Mouse (Mus musculus): ENCODE results near the gene Gm20721. TPM values are rescaled to one million over a fixed set of nuclear protein-coding genes. Genes with fewer than 3 reads are reported as not detected.
A peak's percentile ranks its signal among the peaks of the same experiment; 100 is the strongest.

Gm20721 gene
- total RNA-seq, 1 experiment, result 17.7 TPM

DNA sequence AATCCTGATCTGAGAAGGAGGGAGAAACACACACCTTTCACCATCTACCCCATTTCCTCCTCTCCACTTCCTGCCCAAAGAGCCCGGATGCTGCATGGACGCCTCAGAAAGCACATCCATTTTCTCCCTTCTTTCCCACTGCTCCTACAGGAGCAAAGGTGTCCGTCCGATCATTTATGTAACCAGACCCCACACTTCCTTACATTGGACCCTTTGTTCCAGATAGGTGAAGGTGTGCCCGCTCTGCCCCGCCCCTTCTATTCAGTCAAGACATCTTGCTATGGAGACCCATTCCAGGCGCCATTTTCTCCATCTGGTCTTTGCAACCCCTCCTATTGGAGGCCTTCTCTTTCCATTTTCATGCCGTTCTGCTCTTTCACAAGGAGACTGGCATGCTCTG lies 52.1 kb downstream of the Gm20721 start:
- peak overlapping the region; percentile 83 to 94 for H3K4me3 ChIP-seq (ENCODE audit: insufficient read depth in 1 of 2, low read depth in 1 of 2, low read length in 2 of 2, poor library complexity in 1 of 2, severe bottlenecking in 1 of 2)
- TF ChIP-seq ZNF384 (IDR thresholded peaks at IDR 0.05; ENCODE audit: low read depth, low read length) (no peak), ZC3H11A (IDR thresholded peaks at IDR 0.05; ENCODE audit: borderline replicate concordance, low read depth, low read length) (no peak), MAFK (IDR thresholded peaks at IDR 0.05; ENCODE audit: insufficient read depth, low read depth, low read length) (no peak), CHD2 (IDR thresholded peaks at IDR 0.05; ENCODE audit: low read depth, low read length) (no peak), HCFC1 (IDR thresholded peaks at IDR 0.05; ENCODE audit: borderline replicate concordance, insufficient read depth, low read length) (no peak)
- in situ Hi-C loops (cut with MboI; ENCODE audit: low sequenced_read_pairs in 2 of 2, unreplicated experiment in 2 of 2), result loop anchor here in 1 of 2 experiments (25.0 kb wide), 1 partner anchor 707 kb away; the partner anchor contains the start of gene Ankrd60
- no peak for DNase-seq (ENCODE audit: low read depth, low spot score)
- peak overlapping the region; percentile 79; the same call in 1 of the 2 replicates for H3K27ac ChIP-seq (ENCODE audit: insufficient read depth, low read depth, low read length, poor library complexity, severe bottlenecking)
- peaks cover 27% of the 10 kb centered on the region for H3K36me3 ChIP-seq (ENCODE audit: control insufficient read depth, insufficient read depth, low read length, poor library complexity, severe bottlenecking)
- H3K9ac ChIP-seq (ENCODE audit: insufficient read depth, low read depth, low read length, poor library complexity, severe bottlenecking), result peak overlapping the region; percentile 99
- H3K4me1 ChIP-seq (ENCODE audit: control insufficient read depth in 2 of 2, insufficient read depth in 2 of 2, low read length in 2 of 2, poor library complexity in 1 of 2), result peaks cover 0 to 3% of the 10 kb centered on the region in 2 experiments; a peak in 1 of 4 replicates
- no peaks in the 10 kb centered on the region for H3K9me3 ChIP-seq (ENCODE audit: control insufficient read depth, insufficient read depth, low read depth, low read length)

DNA sequence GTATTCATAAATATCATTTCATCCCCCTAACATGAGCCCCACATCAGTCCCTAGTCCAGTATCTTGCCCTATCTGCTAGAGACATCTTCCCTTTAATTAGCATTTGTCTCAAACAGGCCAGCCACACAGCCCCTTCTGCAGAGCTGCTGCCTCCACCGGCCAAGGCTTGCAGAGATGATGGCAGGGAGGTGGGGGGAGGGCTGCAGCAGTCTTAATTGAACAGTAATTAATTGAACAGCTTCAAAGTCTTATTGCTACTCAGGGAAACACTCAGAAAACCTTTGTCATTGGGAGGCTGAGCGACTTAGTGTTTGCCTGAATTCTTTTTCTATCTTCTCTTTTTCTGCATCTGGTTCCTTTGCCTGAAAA lies 54.9 kb downstream of the Gm20721 start:
- H3K4me1 ChIP-seq (ENCODE audit: control insufficient read depth in 2 of 2, insufficient read depth in 2 of 2, low read length in 2 of 2, poor library complexity in 1 of 2), result peaks cover 4 to 10% of the 10 kb centered on the region in 2 experiments; a peak in 3 of 4 replicates
- H3K9me3 ChIP-seq (ENCODE audit: control insufficient read depth, insufficient read depth, low read depth, low read length), result no peaks in the 10 kb centered on the region
- TF ChIP-seq CHD2 (IDR thresholded peaks at IDR 0.05; ENCODE audit: low read depth, low read length), result no peak
- in situ Hi-C loops (cut with MboI; ENCODE audit: low sequenced_read_pairs in 2 of 2, unreplicated experiment in 2 of 2), result loop anchor here in 1 of 2 experiments (25.0 kb wide), 1 partner anchor 704 kb away; the partner anchor contains the start of gene Ankrd60
- no peak overlapping the region for H3K27ac ChIP-seq (ENCODE audit: insufficient read depth, low read depth, low read length, poor library complexity, severe bottlenecking)
- H3K4me3 ChIP-seq (ENCODE audit: insufficient read depth in 1 of 2, low read depth in 1 of 2, low read length in 2 of 2, poor library complexity in 1 of 2, severe bottlenecking in 1 of 2), result peak overlapping the region in 1 of 2 experiments; percentile 19; a peak in 1 of 4 replicates
- peaks cover 31% of the 10 kb centered on the region for H3K36me3 ChIP-seq (ENCODE audit: control insufficient read depth, insufficient read depth, low read length, poor library complexity, severe bottlenecking)
- no peak overlapping the region for H3K9ac ChIP-seq (ENCODE audit: insufficient read depth, low read depth, low read length, poor library complexity, severe bottlenecking)
- no peak for DNase-seq (ENCODE audit: low read depth, low spot score)

DNA sequence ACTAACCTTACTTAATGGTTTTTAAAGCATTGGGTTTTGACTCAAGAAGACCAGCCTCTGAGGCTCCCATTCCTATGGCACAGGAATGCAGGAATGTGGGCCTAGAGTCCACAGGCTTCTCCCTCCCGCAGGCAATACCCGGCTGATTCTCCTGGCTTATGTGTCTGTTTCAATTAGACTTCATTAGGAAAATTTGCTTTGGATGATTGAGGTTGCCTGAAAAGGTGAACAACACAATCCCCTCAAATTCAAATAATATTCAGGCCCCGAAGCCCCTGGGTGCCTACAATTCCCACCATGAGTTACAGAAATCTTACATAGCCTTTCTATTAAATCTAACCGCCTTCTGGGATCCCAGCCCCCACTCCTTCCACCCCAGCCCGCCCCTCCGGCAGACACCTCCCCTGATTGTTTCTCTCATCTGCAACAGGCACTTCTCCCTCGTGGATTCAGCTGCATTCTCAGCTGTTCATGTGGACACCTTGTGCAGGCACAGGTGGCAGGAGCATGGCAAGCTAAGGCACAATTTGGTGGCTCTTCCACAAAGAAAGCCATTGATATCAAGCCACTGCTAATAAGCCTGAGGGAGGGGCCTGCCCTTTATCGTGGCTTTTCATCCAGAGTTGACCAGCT lies 55.4 kb downstream of the Gm20721 start:
- no peak for DNase-seq (ENCODE audit: low read depth, low spot score)

DNA sequence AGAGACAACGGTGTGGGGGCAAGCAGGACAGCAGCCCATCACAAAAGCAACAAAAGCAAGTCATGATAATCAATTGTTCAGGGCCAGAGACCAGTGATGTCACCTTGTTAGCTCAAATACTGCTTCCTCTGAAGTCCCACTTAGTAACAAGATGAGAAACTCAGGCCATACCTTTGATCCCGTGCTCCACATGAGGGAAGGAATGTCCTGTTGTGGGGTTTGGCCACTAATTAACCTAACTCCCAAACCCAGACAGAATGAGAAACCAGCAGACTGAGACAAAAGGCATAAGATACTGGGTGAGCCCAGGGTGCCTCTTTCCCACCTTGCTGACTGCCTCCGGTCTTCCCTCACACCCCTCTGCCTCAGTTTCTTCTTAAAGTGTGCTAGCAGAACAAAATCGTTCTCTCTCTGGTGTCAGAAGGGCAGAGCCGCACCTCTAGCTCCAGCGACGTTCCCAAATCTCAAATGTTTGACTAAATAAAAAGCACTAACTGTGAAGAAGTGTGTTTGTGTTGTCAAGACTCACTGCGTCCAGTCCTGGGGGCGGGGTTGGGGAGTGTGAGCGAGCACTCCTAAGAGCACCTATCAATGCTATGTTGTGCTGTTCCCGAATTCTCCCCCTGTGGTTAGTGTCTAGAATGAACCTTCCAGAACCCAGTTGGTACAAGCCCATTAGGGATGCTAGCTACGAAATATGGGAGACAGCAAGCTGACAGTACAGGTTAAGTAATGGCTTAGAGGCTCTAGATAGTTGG lies 57.7 kb downstream of the Gm20721 start:
- H3K9me3 ChIP-seq (ENCODE audit: control insufficient read depth, insufficient read depth, low read depth, low read length), result no peaks in the 10 kb centered on the region
- peaks cover 40% of the 10 kb centered on the region for H3K36me3 ChIP-seq (ENCODE audit: control insufficient read depth, insufficient read depth, low read length, poor library complexity, severe bottlenecking)
- H3K27ac ChIP-seq (ENCODE audit: insufficient read depth, low read depth, low read length, poor library complexity, severe bottlenecking), result peak overlapping the region; percentile 14

More for the DNA sequence above, 55.4 kb downstream of the Gm20721 start:
- peaks cover 34% of the 10 kb centered on the region for H3K36me3 ChIP-seq (ENCODE audit: control insufficient read depth, insufficient read depth, low read length, poor library complexity, severe bottlenecking)
- H3K9ac ChIP-seq (ENCODE audit: insufficient read depth, low read depth, low read length, poor library complexity, severe bottlenecking), result no peak overlapping the region
- in situ Hi-C loops (cut with MboI; ENCODE audit: low sequenced_read_pairs in 2 of 2, unreplicated experiment in 2 of 2), result loop anchor here in 1 of 2 experiments (25.0 kb wide), 1 partner anchor 704 kb away; the partner anchor contains the start of gene Ankrd60
- peaks cover 4 to 12% of the 10 kb centered on the region in 2 experiments; a peak in 3 of 4 replicates for H3K4me1 ChIP-seq (ENCODE audit: control insufficient read depth in 2 of 2, insufficient read depth in 2 of 2, low read length in 2 of 2, poor library complexity in 1 of 2)
- TF ChIP-seq ZNF384 (IDR thresholded peaks at IDR 0.05; ENCODE audit: low read depth, low read length) (no peak), ZC3H11A (IDR thresholded peaks at IDR 0.05; ENCODE audit: borderline replicate concordance, low read depth, low read length) (no peak), HCFC1 (IDR thresholded peaks at IDR 0.05; ENCODE audit: borderline replicate concordance, insufficient read depth, low read length) (no peak), CHD2 (IDR thresholded peaks at IDR 0.05; ENCODE audit: low read depth, low read length) (no peak), MAFK (IDR thresholded peaks at IDR 0.05; ENCODE audit: insufficient read depth, low read depth, low read length) (no peak)
- peak overlapping the region in 1 of 2 experiments; percentile 19; a peak in 1 of 4 replicates for H3K4me3 ChIP-seq (ENCODE audit: insufficient read depth in 1 of 2, low read depth in 1 of 2, low read length in 2 of 2, poor library complexity in 1 of 2, severe bottlenecking in 1 of 2)
- no peak overlapping the region for H3K27ac ChIP-seq (ENCODE audit: insufficient read depth, low read depth, low read length, poor library complexity, severe bottlenecking)
- no peaks in the 10 kb centered on the region for H3K9me3 ChIP-seq (ENCODE audit: control insufficient read depth, insufficient read depth, low read depth, low read length)

More for the DNA sequence above, 57.7 kb downstream of the Gm20721 start:
- H3K9ac ChIP-seq (ENCODE audit: insufficient read depth, low read depth, low read length, poor library complexity, severe bottlenecking), result no peak overlapping the region
- TF ChIP-seq HCFC1 (IDR thresholded peaks at IDR 0.05; ENCODE audit: borderline replicate concordance, insufficient read depth, low read length) (no peak), ZC3H11A (IDR thresholded peaks at IDR 0.05; ENCODE audit: borderline replicate concordance, low read depth, low read length) (no peak), ZNF384 (IDR thresholded peaks at IDR 0.05; ENCODE audit: low read depth, low read length) (no peak)
- peaks cover 4 to 12% of the 10 kb centered on the region in 2 experiments; a peak in 3 of 4 replicates for H3K4me1 ChIP-seq (ENCODE audit: control insufficient read depth in 2 of 2, insufficient read depth in 2 of 2, low read length in 2 of 2, poor library complexity in 1 of 2)
- no peak for DNase-seq (ENCODE audit: low read depth, low spot score)
- in situ Hi-C loops (cut with MboI; ENCODE audit: low sequenced_read_pairs in 2 of 2, unreplicated experiment in 2 of 2), result loop anchor here in 1 of 2 experiments (25.0 kb wide), 1 partner anchor 702 kb away; the partner anchor contains the start of gene Ankrd60
- no peak overlapping the region for H3K4me3 ChIP-seq (ENCODE audit: insufficient read depth in 1 of 2, low read depth in 1 of 2, low read length in 2 of 2, poor library complexity in 1 of 2, severe bottlenecking in 1 of 2)

All from ES-E14 (cell line).